Mouse (Mus musculus) kidney, adult 8-10 months (tissue): ENCODE measurements around the gene Synrg.

Source experiments
- DNase-seq, 2 experiments: peaks; one replicate each; pipeline ENCODE4 v3.0.0; 2022

Gene Synrg

GRCm38 (mm10) chr11:84042808-84043762, 78.9 kb downstream of the Synrg start:
- no peak for DNase-seq

- no peak for DNase-seq
These were observed 80.8 kb downstream of the Synrg start for GRCm38 (mm10) chr11:84044988-84045387.

GRCm38 (mm10) chr11:84047270-84047669, 83.0 kb downstream of the Synrg start:
- no peak for DNase-seq

- no peak for DNase-seq
These were observed 84.2 kb downstream of the Synrg start for GRCm38 (mm10) chr11:84048411-84048810.

GRCm38 (mm10) chr11:84053055-84053454, 88.8 kb downstream of the Synrg start:
- DNase-seq = no peak

GRCm38 (mm10) chr11:84053524-84054163, 89.4 kb downstream of the Synrg start:
- no peak for DNase-seq

- DNase-seq = no peak
These were observed 93.2 kb downstream of the Synrg start for GRCm38 (mm10) chr11:84057418-84057817.

GRCm38 (mm10) chr11:84059784-84060183, 95.6 kb downstream of the Synrg start:
- DNase-seq = no peak

GRCm38 (mm10) chr11:84060635-84061034, 96.4 kb downstream of the Synrg start:
- DNase-seq = no peak

GRCm38 (mm10) chr11:84061881-84062280, 97.7 kb downstream of the Synrg start:
- DNase-seq = no peak

- DNase-seq = no peak
These were observed 98.6 kb downstream of the Synrg start for GRCm38 (mm10) chr11:84062805-84063204.

GRCm38 (mm10) chr11:84063631-84064209, 99.5 kb downstream of the Synrg start:
- no peak for DNase-seq

- DNase-seq = peak in 1 of 2 experiments; percentile 24
These were observed 101.8 kb downstream of the Synrg start for GRCm38 (mm10) chr11:84066071-84066481.

GRCm38 (mm10) chr11:84066927-84067645, 102.9 kb downstream of the Synrg start:
- peak; percentile 19 to 33 for DNase-seq

- DNase-seq = peak in 1 of 2 experiments; percentile 28
These were observed 103.5 kb downstream of the Synrg start for GRCm38 (mm10) chr11:84067720-84068190.

- peak; percentile 49 to 59 for DNase-seq
These were observed 104.2 kb downstream of the Synrg start for GRCm38 (mm10) chr11:84068191-84069033.

GRCm38 (mm10) chr11:84069034-84069370, 104.8 kb downstream of the Synrg start, which contains the start of gene Dusp14:
Dusp14 (minus strand) TSS chr11:84069261.
- DNase-seq = peak; percentile 68 to 71

GRCm38 (mm10) chr11:84072904-84073651, 108.8 kb downstream of the Synrg start:
- peak in 1 of 2 experiments; percentile 24 for DNase-seq

- DNase-seq = peak; percentile 60 to 73
These were observed 109.9 kb downstream of the Synrg start for GRCm38 (mm10) chr11:84073816-84074764.

- DNase-seq = no peak
These were observed 112.8 kb downstream of the Synrg start for GRCm38 (mm10) chr11:84077008-84077407.
